Mouse (Mus musculus): ENCODE data around the gene Atp8a2.

- TF ChIP-seq CTCF (conservative IDR thresholded peaks at IDR 0.05; ENCODE audit: insufficient read depth, insufficient read length, low read depth, low read length) (no peak), POLR2A (IDR thresholded peaks at IDR 0.05; ENCODE audit: low read depth, low read length) (no peak)
Measured at GRCm38 (mm10) chr14:59805683-59806082, 391.3 kb downstream of the Atp8a2 start.

Data from kidney, adult 2 months (tissue).